Mouse (Mus musculus) neural tube, embryonic 13.5 days (tissue): ENCODE measurements around the gene Prickle2. TPM values are rescaled to one million over a fixed set of nuclear protein-coding genes. Genes with fewer than 3 reads are reported as not detected.

Source experiments
- ATAC-seq: fragments of 200-750 bp; cut with Nextera tagmentation; 2 replicates; pipeline ENCODE4 v1.8.0; 2017; ENCODE audit warnings: low read depth, mild to moderate bottlenecking, moderate TSS enrichment, moderate library complexity
- H3K27ac ChIP-seq: fragments of 300-500 bp; sonication (generic); replicated peaks from 2 replicates; pipeline ENCODE4 v1.5.1; 2015; ENCODE audit warnings: moderate library complexity, mild to moderate bottlenecking, inconsistent platforms
- H3K27me3 ChIP-seq: fragments of 300-500 bp; sonication (generic); 2 replicates; pipeline ENCODE4 v1.6.1; 2015; ENCODE audit warnings: mild to moderate bottlenecking, inconsistent platforms
- H3K36me3 ChIP-seq: fragments of 300-500 bp; sonication (generic); 2 replicates; pipeline ENCODE4 v1.6.1; 2015; ENCODE audit warnings: mild to moderate bottlenecking, inconsistent platforms
- H3K4me1 ChIP-seq: fragments of 300-500 bp; sonication (generic); replicated peaks from 2 replicates; pipeline ENCODE4 v1.6.1; 2015; ENCODE audit warnings: inconsistent platforms
- H3K4me2 ChIP-seq: fragments of 300-500 bp; sonication (generic); 2 replicates; pipeline ENCODE4 v1.6.1; 2015; ENCODE audit warnings: inconsistent platforms, mild to moderate bottlenecking, moderate library complexity
- H3K4me3 ChIP-seq: fragments of 300-500 bp; sonication (generic); 2 replicates; pipeline ENCODE4 v1.5.1; 2015; ENCODE audit warnings: mild to moderate bottlenecking, inconsistent platforms
- H3K9ac ChIP-seq: fragments of 300-500 bp; sonication (generic); 2 replicates; pipeline ENCODE4 v1.6.1; 2015; ENCODE audit warnings: moderate library complexity, mild to moderate bottlenecking, inconsistent platforms
- H3K9me3 ChIP-seq: fragments of 300-500 bp; sonication (generic); 2 replicates; pipeline ENCODE4 v1.6.1; 2016; ENCODE audit warnings: inconsistent platforms
- WGBS: fragments of 180-500 bp; shearing (Covaris S2); methylation state at CpG from one replicate; pipeline ENCODE4 v1.1.7; 2015; 5-methylcytosine and 5-hydroxymethylcytosine counted together
- polyA plus RNA-seq: library from polyadenylated mRNA; unstranded; fragments of >200 nt; fragmentation: Nextera tagmentation; extraction: Ambion mirVana; gene quantifications from 2 replicates; pipeline ENCODE4 v1.2.1, GENCODE M21; 2015

The Prickle2 gene
- polyA plus RNA-seq, 1 experiment from 2014 or later, result 12.3 TPM

- Histone ChIP-seq H3K9me3 (no peaks in the 10 kb centered on the region), H3K9ac (no peak overlapping the region), H3K27me3 (no peaks in the 10 kb centered on the region), H3K27ac (no peak overlapping the region), H3K4me3 (no peak overlapping the region), H3K4me2 (no peak overlapping the region), H3K4me1 (peaks cover 7% of the 10 kb centered on the region), H3K36me3 (0 out of 2 replicates have a peak, but pooled peaks cover under 1% of the 10 kb centered on the region)
- WGBS, result 81% methylated on average over 1 of the region's 1 CpGs
- no peak for ATAC-seq
These were observed 310.8 kb downstream of the Prickle2 start for GRCm38 (mm10) chr6:92395143-92395542.

GRCm38 (mm10) chr6:92394628-92395027, 311.3 kb downstream of the Prickle2 start:
- no peaks in the 10 kb centered on the region for H3K36me3 ChIP-seq
- H3K9me3 ChIP-seq, result no peaks in the 10 kb centered on the region
- H3K27ac ChIP-seq, result no peak overlapping the region
- no peaks in the 10 kb centered on the region for H3K27me3 ChIP-seq
- no peak for ATAC-seq
- 89% methylated on average over 5 of the region's 5 CpGs for WGBS
- H3K9ac ChIP-seq, result no peak overlapping the region
- H3K4me3 ChIP-seq, result no peak overlapping the region
- H3K4me1 ChIP-seq, result peaks cover 7% of the 10 kb centered on the region
- H3K4me2 ChIP-seq, result no peak overlapping the region

- no peak overlapping the region for H3K4me2 ChIP-seq
- no peaks in the 10 kb centered on the region for H3K27me3 ChIP-seq
- ATAC-seq, result no peak
- no peaks in the 10 kb centered on the region for H3K9me3 ChIP-seq
- no peak overlapping the region for H3K9ac ChIP-seq
- 85% methylated on average over 4 of the region's 4 CpGs for WGBS
- H3K27ac ChIP-seq, result no peak overlapping the region
- no peaks in the 10 kb centered on the region for H3K4me1 ChIP-seq
- H3K4me3 ChIP-seq, result no peak overlapping the region
- 0 out of 2 replicates have a peak, but pooled peaks cover 3% of the 10 kb centered on the region for H3K36me3 ChIP-seq
These were observed 315.6 kb downstream of the Prickle2 start for GRCm38 (mm10) chr6:92390321-92390720.

GRCm38 (mm10) chr6:92388681-92389080, 317.3 kb downstream of the Prickle2 start:
- Histone ChIP-seq H3K36me3 (0 out of 2 replicates have a peak, but pooled peaks cover 3% of the 10 kb centered on the region), H3K9ac (no peak overlapping the region), H3K27ac (no peak overlapping the region), H3K4me2 (no peak overlapping the region), H3K4me1 (peaks cover 9% of the 10 kb centered on the region; the same call in 1 of the 2 replicates), H3K9me3 (no peaks in the 10 kb centered on the region), H3K4me3 (no peak overlapping the region), H3K27me3 (no peaks in the 10 kb centered on the region)
- ATAC-seq, result no peak
- WGBS, result 90% methylated on average over 5 of the region's 5 CpGs

- no peak; the same call in 1 of the 2 replicates for ATAC-seq
- 0 out of 2 replicates have a peak overlapping the region, but pooled peaks have one; percentile 6 for H3K4me2 ChIP-seq
- peak overlapping the region; percentile 65 for H3K27ac ChIP-seq
- peaks cover 4% of the 10 kb centered on the region; the same call in 1 of the 2 replicates for H3K9me3 ChIP-seq
- no peak overlapping the region for H3K4me3 ChIP-seq
- no peaks in the 10 kb centered on the region for H3K27me3 ChIP-seq
- WGBS, result 39% methylated on average over 14 of the region's 14 CpGs
- peaks cover 6% of the 10 kb centered on the region for H3K36me3 ChIP-seq
- H3K9ac ChIP-seq, result 0 out of 2 replicates have a peak overlapping the region, but pooled peaks have one; percentile 9
- H3K4me1 ChIP-seq, result peaks cover 30% of the 10 kb centered on the region
These were observed 322.7 kb downstream of the Prickle2 start for GRCm38 (mm10) chr6:92383196-92383782.

GRCm38 (mm10) chr6:92381085-92381484, 324.9 kb downstream of the Prickle2 start:
- H3K9me3 ChIP-seq, result peaks cover 4% of the 10 kb centered on the region; the same call in 1 of the 2 replicates
- no peak overlapping the region for H3K9ac ChIP-seq
- peaks cover 30% of the 10 kb centered on the region for H3K4me1 ChIP-seq
- H3K36me3 ChIP-seq, result peaks cover 10% of the 10 kb centered on the region
- ATAC-seq, result no peak
- H3K27ac ChIP-seq, result no peak overlapping the region
- WGBS, result 79% methylated on average over 10 of the region's 10 CpGs
- H3K4me3 ChIP-seq, result no peak overlapping the region
- H3K4me2 ChIP-seq, result no peak overlapping the region
- no peaks in the 10 kb centered on the region for H3K27me3 ChIP-seq

GRCm38 (mm10) chr6:92374826-92375225, 331.1 kb downstream of the Prickle2 start:
- peaks cover 4% of the 10 kb centered on the region; the same call in 1 of the 2 replicates for H3K9me3 ChIP-seq
- H3K4me1 ChIP-seq, result no peaks in the 10 kb centered on the region
- no peak overlapping the region for H3K27ac ChIP-seq
- H3K4me3 ChIP-seq, result no peak overlapping the region
- H3K9ac ChIP-seq, result no peak overlapping the region
- no peaks in the 10 kb centered on the region for H3K27me3 ChIP-seq
- peaks cover 15% of the 10 kb centered on the region for H3K36me3 ChIP-seq
- whole genome bisulfite sequencing, result 85% methylated on average over 6 of the region's 6 CpGs
- ATAC-seq, result no peak
- H3K4me2 ChIP-seq, result no peak overlapping the region

- H3K36me3 ChIP-seq, result peaks cover 6% of the 10 kb centered on the region
- ATAC-seq, result no peak
- no peak overlapping the region for H3K4me2 ChIP-seq
- H3K4me3 ChIP-seq, result no peak overlapping the region
- H3K9ac ChIP-seq, result no peak overlapping the region
- H3K9me3 ChIP-seq, result peaks cover 14% of the 10 kb centered on the region
- H3K4me1 ChIP-seq, result no peaks in the 10 kb centered on the region
- 75% methylated on average over 5 of the region's 5 CpGs for WGBS
- H3K27ac ChIP-seq, result no peak overlapping the region
- H3K27me3 ChIP-seq, result no peaks in the 10 kb centered on the region
These were observed 335.1 kb downstream of the Prickle2 start for GRCm38 (mm10) chr6:92370896-92371295.

- no peak overlapping the region for H3K9ac ChIP-seq
- no peaks in the 10 kb centered on the region for H3K36me3 ChIP-seq
- no peaks in the 10 kb centered on the region for H3K9me3 ChIP-seq
- no peak overlapping the region for H3K4me2 ChIP-seq
- H3K4me3 ChIP-seq, result no peak overlapping the region
- H3K27me3 ChIP-seq, result no peaks in the 10 kb centered on the region
- 67% methylated on average over 10 of the region's 10 CpGs for WGBS
- H3K4me1 ChIP-seq, result peaks cover 8% of the 10 kb centered on the region
- no peak for ATAC-seq
- H3K27ac ChIP-seq, result 0 out of 2 replicates have a peak overlapping the region, but pooled peaks have one; percentile 33
These were observed 358.5 kb downstream of the Prickle2 start for GRCm38 (mm10) chr6:92347278-92348028.

GRCm38 (mm10) chr6:92346729-92347128, 359.2 kb downstream of the Prickle2 start:
- H3K9ac ChIP-seq, result no peak overlapping the region
- H3K36me3 ChIP-seq, result no peaks in the 10 kb centered on the region
- H3K4me3 ChIP-seq, result no peak overlapping the region
- 33% methylated on average over 7 of the region's 7 CpGs for WGBS
- H3K4me1 ChIP-seq, result peaks cover 8% of the 10 kb centered on the region
- H3K27me3 ChIP-seq, result no peaks in the 10 kb centered on the region
- no peak overlapping the region for H3K27ac ChIP-seq
- no peak for ATAC-seq
- no peak overlapping the region for H3K4me2 ChIP-seq
- no peaks in the 10 kb centered on the region for H3K9me3 ChIP-seq

- Histone ChIP-seq H3K9me3 (no peaks in the 10 kb centered on the region), H3K4me2 (no peak overlapping the region), H3K4me3 (no peak overlapping the region), H3K27ac (no peak overlapping the region), H3K36me3 (no peaks in the 10 kb centered on the region), H3K9ac (no peak overlapping the region), H3K4me1 (peaks cover 8% of the 10 kb centered on the region), H3K27me3 (no peaks in the 10 kb centered on the region)
- ATAC-seq, result no peak
- WGBS, result 75% methylated on average over 2 of the region's 2 CpGs
These were observed 360.8 kb downstream of the Prickle2 start for GRCm38 (mm10) chr6:92345151-92345550.

GRCm38 (mm10) chr6:92344588-92344987, 361.4 kb downstream of the Prickle2 start:
- no peak overlapping the region for H3K4me2 ChIP-seq
- no peaks in the 10 kb centered on the region for H3K9me3 ChIP-seq
- WGBS, result 92% methylated on average over 3 of the region's 3 CpGs

More at GRCm38 (mm10) chr6:92344588-92344987, 361.4 kb downstream of the Prickle2 start:
- ATAC-seq, result no peak
- no peak overlapping the region for H3K27ac ChIP-seq
- H3K9ac ChIP-seq, result no peak overlapping the region
- no peak overlapping the region for H3K4me3 ChIP-seq
- H3K4me1 ChIP-seq, result peaks cover 8% of the 10 kb centered on the region
- H3K36me3 ChIP-seq, result no peaks in the 10 kb centered on the region
- no peaks in the 10 kb centered on the region for H3K27me3 ChIP-seq
